Mouse (Mus musculus) cerebellum, adult 2 months (tissue): ENCODE measurements around the gene Numb.

Experiments
- CTCF ChIP-seq: fragments of 200-500 bp; IDR thresholded peaks from 2 replicates; pipeline ENCODE4 v1.5.1; 2011; ENCODE audit warnings: low read depth, mild to moderate bottlenecking, control low read depth, low read length, moderate library complexity, borderline replicate concordance; ENCODE audit not compliant: insufficient read depth
- POLR2A ChIP-seq: fragments of 200-500 bp; IDR thresholded peaks from 2 replicates; pipeline ENCODE4 v1.6.1; 2011; ENCODE audit warnings: low read length, control low read depth, borderline replicate concordance; ENCODE audit not compliant: insufficient read depth

DNA sequence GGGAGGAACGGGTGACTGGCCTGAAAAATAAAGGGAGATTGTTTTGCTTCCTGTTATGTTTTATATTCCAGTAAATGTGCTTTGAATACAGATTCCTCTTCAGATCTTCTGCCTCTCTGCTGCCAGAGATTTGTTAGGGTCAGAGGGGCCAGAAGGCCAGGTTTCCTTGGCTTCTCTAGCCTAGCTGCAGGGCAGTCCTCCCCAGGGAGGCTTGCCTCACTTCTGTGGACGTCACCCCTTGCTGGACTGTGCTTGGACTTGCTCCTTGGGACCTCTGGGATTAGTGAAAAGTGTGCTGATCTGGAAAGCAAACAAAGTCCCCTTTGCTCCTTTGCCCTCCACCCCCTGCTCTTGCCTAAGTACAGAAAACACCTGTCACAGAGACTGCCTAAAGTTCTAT, 126.7 kb downstream of the Numb start:
- TF ChIP-seq POLR2A (no peak), CTCF (no peak)
